Mouse (Mus musculus) adrenal gland, postnatal 10 days (tissue): ENCODE results near the gene Pex3. TPM values are rescaled to one million over a fixed set of nuclear protein-coding genes. Genes with fewer than 3 reads are reported as not detected.
"Not testable (repeated sequence)": the region's sequence is repeated elsewhere in the genome, so short reads cannot be mapped to it uniquely, and the experiment has no call there.

ENCODE experiments used
- DNase-seq: peaks from one replicate; pipeline ENCODE4 v3.0.0; 2021; ENCODE audit warnings: mixed read lengths
- total RNA-seq, 2 experiments: library from RNA; stranded (reverse); gene quantifications; 2 replicates each; pipeline ENCODE4 v1.2.3; 2021

The Pex3 gene
- total RNA-seq, 2 experiments from 2014 or later: 51.6 to 54.6 TPM

- no peak for DNase-seq
Observed at GRCm38 (mm10) chr10:13536706-13537105, 16.2 kb downstream of the Pex3 start.

- no peak for DNase-seq
Observed at GRCm38 (mm10) chr10:13534751-13535150, 18.2 kb downstream of the Pex3 start.

DNA sequence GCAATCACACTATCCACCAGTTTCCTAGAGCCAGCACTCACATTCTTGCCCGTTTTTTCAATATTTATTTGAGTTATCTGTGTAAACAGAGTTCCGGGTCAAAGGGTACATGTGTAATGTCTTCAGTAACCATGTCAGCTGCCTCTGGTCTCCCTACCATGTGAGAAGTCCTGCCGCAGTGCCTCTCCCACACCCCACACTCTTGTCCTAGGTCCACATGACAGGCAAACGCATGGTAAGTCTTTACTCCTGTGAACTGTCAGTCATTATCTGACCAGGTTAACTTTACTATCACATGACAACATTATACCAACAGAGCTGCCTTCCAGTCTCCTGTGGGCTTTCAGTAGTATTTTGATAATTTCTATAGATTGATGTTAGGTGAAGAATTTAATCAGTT is 24.8 kb downstream of the Pex3 start:
- no peak for DNase-seq

DNA sequence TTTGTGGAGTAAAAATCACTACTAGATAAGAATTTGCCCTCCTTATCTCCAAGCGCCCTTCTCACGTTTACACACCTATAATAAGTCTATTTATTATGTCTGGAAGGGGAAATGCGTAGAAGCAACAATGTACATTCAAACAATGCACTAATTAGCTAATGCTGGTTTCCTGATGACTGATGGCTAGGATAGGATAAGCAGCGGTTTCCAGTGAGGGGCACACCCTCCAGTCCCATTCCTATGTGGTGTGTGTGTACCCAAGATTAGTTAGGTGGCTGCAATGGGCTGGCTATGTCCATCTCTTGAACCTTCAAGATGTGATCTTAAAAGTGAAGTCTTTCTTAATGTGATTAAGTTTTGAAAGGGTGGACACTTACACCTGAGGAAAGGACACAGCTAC is 31.1 kb downstream of the Pex3 start:
- DNase-seq: no peak

DNA sequence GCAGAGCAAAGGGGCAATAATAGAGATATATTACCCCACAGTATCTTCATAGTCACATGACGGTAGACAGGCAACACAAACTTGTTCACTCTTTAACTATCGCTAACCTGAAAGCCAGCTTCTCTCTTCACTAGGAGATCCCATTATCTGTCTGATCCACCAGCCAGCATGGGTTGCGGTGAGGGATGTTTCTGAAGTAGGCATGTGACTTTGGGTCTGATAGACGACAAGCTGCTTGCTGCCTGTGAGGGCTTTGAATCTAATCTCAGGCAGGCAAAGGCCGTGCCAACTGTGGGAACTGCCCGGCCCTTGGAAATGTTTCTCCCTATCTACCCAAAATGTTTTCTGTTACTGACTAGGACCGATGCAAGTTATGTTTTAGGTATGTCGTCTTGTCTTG is 50.6 kb downstream of the Pex3 start:
- DNase-seq: no peak

DNA sequence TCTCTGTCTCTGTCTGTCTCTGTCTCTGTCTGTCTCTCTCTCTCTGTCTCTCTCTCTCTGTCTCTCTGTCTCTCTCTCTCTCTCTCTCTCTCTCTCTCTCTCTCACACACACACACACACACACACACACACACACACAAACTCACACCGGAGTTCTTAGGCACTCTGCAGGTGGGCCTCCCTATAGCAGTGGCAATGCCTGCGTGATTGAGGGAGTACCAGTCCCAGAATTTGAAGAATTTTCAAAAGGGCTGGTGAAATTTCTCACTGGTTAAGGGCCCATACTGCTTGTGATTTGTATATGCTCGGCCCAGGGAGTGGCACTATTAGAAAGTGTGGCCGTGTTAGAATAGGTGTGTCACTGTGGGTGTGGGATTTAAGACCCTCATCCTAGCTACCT is 51.4 kb downstream of the Pex3 start:
- DNase-seq: not testable (repeated sequence)

DNA sequence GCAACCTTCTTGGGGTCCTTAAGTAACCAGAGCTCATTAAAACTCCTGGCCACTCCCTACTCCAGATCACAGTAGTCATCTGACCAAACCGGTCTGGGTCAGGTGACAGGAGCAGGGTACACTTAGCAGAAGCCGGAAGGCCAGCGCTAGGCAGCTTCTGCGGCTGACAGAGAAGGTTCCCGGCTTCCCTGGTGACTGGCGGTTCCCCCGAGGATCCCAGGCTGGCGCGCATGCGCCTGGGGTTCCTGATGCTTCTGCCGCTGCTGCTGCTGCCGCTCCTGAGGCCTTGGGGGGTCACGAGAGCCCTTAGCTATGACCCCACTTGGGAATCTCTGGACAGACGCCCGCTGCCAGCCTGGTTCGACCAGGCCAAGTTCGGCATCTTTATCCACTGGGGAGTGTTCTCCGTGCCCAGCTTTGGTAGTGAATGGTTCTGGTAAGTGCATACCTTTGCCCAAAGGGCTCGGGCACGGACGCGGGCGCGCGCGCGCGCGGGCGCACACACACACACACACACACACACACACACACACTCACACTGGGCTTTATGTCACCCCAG is 51.9 kb downstream of the Pex3 start:
- peak; percentile 91 for DNase-seq

GRCm38 (mm10) chr10:13500473-13500872 is 52.5 kb downstream of the Pex3 start:
- peak; percentile 8 for DNase-seq

DNA sequence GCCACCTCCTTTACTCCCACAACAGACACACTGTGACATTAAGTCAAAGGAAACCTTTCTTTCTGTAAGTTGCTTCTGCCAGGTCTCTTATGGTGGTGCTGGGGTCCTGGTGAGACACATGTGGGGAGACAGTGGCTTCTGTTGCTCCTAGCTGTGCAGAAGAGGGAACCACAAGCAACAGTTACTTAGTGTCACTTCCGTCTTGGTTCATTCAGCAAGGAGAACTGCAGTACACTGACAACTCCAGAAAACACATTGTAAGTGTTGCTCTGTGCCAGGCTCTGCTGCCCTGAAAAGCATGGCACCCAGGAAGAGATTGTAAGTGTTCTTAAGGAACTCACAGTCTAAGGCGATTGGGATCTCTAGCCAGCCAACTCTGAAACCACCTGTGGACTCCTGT is 53.6 kb downstream of the Pex3 start, which contains the start of gene Fuca2:
TSS of gene Fuca2 (plus strand) at position 210 of the 400 bp plus-strand sequence.
- no peak for DNase-seq

DNA sequence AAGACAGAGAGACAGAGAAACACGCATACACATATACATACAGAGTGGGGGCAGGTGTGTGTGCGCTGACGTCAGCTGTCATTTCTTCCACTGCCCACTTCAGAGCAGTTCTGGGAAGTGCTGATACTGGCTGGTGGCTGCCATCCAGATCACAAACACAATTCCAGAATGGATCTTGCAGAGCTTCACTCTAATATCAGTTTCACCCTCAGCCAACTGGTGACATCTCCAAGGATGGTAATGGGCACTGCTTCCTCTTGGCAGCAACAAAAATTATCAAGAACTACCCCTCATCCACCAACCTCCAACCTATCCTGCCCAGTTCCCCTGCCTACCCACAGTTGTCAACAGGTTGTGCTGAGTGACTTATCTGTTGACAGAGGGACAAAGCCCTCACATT is 56.6 kb downstream of the Pex3 start:
- DNase-seq: no peak

DNA sequence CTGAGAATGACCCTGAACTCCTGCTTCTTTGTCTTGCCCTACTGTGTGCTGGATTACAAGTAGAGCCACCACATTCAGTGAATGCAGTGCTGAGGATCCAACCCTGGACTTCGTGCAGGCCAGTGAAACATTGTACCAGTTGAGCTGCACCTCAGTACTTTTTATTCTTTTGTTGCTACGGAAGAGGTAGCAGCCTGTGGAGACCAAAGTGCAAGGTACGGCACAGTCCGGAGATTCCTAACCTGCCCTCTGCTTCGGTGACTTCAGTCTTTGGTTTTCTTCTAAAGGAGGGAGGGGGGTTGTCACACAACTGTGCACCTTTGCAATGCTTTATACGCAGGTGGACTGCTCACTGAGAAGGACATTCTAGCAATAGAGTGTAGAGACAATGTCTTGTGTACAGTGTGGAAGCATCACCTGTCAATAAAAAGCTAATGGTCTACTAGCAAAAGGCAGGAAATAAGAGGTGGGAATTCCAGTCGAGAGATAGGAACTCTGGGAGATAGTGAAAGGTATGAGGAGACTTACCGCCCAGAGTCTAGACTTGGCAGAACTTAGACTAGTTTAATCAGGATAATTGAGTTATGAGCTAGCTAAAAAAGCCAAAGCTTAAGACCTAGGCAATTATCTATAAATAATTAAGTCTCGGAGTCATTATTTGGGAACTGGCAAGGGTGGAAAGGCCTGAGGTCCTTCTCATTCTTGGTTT is 58.8 kb downstream of the Pex3 start:
- DNase-seq: no peak

GRCm38 (mm10) chr10:13489671-13490070 is 63.3 kb downstream of the Pex3 start:
- DNase-seq: peak; percentile 42

DNA sequence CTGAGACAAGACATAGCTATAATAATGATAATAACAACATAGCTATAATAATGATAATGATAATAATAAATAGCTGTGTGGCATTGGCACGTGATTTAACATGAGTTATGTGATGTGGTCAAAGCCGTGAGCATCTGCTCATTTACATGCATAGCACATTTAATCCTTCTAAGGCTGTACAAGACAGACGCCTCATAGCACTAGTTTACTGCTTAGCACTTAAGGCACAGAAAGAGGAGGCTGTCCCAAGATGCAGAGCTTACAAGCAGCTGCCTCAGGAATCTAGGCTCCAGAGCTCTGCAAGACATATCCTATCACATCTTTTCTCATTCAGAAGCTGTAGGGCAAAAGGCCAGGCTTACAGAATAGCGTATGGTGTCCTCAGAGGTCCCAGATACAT is 67.0 kb downstream of the Pex3 start:
- DNase-seq: no peak

- no peak for DNase-seq
Observed at GRCm38 (mm10) chr10:13479341-13479740, 73.6 kb downstream of the Pex3 start.

- no peak for DNase-seq
Observed at GRCm38 (mm10) chr10:13475121-13475520, 77.8 kb downstream of the Pex3 start.

- DNase-seq: no peak
Observed at GRCm38 (mm10) chr10:13474568-13474955, 78.4 kb downstream of the Pex3 start.

Other genes starting within 250 kb of the Pex3 start
- gene Phactr2, start 78.7 kb downstream of the Pex3 start, total RNA-seq: 10 to 100 TPM; 32.1 to 39.0 TPM
- gene Fuca2, start 53.6 kb downstream of the Pex3 start, total RNA-seq: 10 to 100 TPM; 19.8 to 25.0 TPM
- 1 to 10 TPM; 5.3 to 5.5 TPM for gene Adat2, start 248 bp downstream of the Pex3 start, total RNA-seq